Mouse (Mus musculus): ENCODE results near the gene Nrsn2.
"Not testable (repeated sequence)": the region's sequence is repeated elsewhere in the genome, so short reads cannot be mapped to it uniquely, and the experiment has no call there.

Nrsn2 gene

DNA sequence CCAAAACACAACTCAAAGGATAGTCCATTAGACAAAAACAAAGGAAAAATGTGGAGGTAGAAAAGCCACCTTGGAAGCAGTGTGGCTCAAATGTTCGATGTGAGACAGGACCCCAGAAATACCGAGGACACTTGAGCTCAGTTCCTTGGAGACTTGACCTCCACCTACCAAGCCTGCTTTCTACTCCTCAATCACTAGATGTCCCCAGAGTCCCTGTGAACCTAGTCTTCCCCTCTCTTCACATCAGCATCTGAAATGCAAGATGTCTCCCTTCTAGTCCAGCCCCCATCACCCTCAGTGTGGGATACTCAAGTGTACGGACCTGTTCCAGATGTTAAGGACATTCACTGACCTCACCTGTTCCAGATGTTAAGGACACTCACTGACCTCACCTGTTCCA is 16.3 kb upstream of the Nrsn2 start:
- peak in 1 of 2 experiments; percentile 37 for DNase-seq (ENCODE audit: low read depth in 2 of 2, low spot score in 2 of 2)

DNA sequence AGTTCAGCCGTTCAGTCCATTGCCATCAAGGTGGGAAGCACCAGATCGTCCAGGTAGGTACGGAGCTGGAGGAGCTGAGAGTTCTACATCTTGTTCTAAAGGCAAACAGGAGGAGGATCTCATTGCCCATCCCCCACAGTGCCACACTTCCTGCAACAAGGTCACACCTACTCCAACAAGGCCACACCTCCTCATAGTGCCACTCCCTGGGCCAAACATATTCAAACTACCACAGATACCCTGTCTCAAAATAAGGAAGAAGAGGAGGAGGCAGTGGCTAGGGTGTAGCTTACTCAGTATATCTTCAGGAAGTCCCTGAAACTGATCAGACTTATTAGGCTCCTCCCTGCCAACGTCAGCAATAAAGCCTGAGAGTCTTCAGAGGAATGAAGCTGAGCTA is 7.8 kb upstream of the Nrsn2 start:
- DNase-seq (ENCODE audit: low read depth in 2 of 2, low spot score in 2 of 2), result no peak

- no peak for DNase-seq (ENCODE audit: low read depth in 2 of 2, low spot score in 2 of 2)
These were observed 640 bp downstream of the Nrsn2 start for GRCm38 (mm10) chr2:152375652-152376344.

DNA sequence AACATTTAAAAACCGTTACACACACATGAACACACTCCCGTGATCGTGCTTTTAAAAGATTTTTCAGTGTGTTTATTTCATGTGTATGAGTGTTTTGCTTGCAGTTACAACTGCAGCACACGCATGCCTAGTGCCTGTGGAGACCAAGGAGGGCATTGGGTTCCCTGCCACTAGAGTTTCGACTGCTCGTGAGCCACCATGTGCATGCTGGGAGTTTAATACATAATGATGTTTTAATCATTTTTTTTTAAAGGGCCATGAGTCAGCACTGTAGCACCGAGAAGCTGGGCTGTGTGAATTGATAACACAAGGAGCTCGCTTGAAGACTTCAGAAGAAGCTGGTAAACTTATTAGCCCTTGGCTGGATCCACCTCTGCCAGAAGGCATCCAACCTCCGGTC is 2.9 kb downstream of the Nrsn2 start:
- DNase-seq (ENCODE audit: low read depth in 2 of 2, low spot score in 2 of 2), result no peak

DNA sequence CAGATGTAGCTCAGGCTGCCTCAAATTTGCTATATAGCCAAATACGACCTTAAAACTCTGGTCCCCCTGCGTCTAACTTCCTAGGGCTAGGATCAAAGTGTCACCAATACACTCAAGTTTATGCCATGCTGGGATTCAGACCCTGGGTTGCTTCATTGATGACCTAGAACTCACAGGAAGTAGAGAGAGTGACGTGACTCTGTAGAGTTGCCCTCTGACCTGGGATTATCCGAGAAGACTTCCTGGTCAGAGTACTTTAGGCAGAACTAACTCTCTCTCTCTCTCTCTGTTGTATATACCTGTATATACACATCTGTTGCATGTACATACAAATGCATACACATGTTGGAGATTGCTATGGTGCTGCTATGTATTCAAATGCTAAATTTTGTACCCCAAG is 3.8 kb downstream of the Nrsn2 start:
- DNase-seq (ENCODE audit: low read depth in 2 of 2, low spot score in 2 of 2), result no peak

DNA sequence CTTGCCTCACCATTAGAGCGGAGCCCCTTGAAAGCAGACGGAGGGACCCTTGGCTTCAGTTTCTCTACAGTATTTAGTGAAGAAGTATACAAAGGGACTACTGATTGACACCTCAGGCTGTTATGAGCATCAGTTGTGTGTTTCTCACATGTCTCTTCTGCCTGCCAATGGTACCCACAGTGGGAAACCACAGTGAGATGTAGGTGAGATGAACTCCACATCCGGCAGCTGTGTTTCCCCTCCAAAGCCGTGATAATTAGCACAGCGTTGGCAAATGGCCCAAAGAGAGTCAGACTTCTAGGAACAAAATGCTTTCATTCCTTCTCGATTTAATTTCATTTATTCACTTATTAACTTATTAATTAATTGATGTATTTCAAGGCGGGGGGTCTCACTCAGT is 4.3 kb downstream of the Nrsn2 start:
- DNase-seq (ENCODE audit: low read depth in 2 of 2, low spot score in 2 of 2), result peak in 1 of 2 experiments; percentile 49

DNA sequence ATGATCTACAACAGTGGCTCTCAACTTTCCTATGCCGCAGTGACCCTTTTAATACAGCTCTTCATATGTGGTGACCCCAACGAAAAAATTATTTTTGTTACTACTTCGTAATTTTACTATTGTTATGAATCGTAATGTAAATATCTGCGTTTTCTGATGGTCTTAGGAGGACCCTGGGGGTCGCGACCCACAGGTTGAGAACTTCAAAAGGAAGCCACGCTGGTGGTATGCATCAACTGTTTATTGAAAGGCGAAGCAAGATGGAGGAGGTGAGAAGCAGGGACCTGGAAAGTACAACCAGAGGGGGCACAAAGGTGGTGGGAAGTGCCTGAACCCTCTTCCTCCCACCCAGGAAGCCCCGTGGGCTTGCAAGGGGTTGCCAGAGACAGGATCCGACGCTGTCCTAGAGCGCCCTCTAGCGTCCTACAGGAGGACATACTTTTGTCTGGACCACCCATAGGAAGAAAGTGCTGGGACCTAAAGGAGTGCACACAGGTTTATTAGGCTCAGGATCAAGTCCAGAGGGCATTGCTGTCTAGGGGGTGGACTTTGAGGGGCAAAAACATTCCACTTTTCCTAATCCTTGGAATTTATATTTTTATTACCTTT is 7.8 kb downstream of the Nrsn2 start:
- DNase-seq (ENCODE audit: low read depth in 2 of 2, low spot score in 2 of 2), result peak; percentile 59 to 67

GRCm38 (mm10) chr2:152367917-152368316 is 8.5 kb downstream of the Nrsn2 start:
- DNase-seq (ENCODE audit: low read depth in 2 of 2, low spot score in 2 of 2), result no peak

DNA sequence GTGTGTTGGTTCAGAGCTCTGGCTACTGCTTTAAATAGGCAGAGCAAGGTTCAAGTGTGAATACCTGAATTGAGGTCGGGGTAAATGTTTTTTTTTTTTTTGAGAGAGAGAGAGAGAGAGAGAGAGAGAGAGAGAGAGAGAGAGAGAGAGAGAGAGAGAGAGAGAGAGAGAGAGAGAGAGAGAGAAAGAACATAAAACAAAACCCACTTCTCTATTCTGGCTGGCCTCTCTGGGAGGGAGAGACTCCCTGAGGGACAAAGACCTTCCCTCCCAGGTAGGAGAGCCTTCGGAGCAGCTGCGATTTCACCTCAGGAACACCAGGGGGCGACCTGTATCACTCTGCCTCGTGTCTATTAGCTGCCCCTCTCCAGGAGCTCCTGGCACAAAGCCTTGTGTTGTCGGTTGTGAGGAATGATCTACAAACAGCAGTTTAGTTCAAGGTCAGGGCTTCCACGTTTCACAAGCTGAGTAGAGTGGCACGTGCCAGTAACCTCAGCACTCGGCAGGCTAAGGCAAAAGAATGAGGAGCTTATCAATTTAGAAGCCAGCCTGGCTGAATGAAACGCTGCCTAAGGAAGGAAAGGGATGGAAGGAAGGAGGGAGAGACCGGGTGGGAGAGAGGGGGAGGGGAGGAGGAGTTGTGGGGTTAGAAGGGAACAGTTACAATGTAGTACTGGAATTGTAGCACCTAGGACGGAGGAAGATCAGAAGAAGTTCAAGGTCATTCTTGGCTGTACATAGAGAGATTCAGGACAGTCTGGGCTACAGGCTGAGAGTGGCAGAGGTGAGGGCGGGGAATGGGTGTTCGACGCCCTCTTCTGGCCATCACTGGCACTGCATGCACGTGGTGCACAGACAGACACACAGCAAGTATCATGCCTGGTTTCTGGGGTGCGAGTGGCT is 12.9 kb downstream of the Nrsn2 start:
- peak; percentile 62 to 68 for DNase-seq (ENCODE audit: low read depth in 2 of 2, low spot score in 2 of 2)

DNA sequence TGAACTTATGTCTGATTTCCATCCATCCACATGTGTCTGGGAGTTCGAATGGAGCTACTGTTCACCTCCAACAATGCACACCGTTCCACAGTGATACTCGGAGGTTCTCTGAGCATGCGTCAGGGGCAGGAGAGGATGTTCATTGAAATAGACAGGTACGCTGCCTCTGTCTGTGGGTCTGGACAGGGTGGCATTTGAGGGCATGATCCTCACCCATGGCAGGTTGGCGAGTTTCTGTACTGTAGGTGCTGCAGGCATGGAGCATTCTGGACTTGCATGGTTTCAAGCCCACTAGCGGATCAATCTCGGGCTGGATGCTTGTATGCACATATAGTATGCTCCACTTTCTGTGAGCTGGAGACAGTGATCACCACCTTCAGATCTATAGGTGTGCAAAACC is 15.2 kb downstream of the Nrsn2 start:
- DNase-seq (ENCODE audit: low read depth in 2 of 2, low spot score in 2 of 2), result no peak

DNA sequence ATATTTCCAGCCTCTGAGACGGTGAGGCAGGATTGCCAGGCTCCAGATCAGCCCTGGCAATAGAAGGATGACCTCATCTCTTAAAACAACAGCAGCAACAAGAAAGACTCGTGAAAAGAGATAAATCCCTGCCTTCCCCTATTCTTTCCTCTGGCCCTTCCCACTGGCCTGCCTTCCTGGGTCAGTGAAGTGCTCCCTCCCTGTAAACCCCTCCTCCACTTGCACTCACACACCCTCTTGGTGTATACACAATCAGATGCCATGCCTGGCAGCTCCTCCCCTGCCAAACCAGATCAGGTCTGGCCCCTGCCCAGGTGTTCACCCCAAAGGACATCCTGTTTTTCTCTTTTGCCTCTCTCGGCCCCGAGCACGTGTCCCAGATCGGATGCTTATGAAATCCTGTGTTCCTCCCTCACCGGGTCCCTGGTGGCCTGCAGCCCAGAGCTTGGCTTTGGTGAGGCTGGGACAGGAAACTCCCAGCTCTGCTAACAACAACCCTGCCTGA is 16.1 kb downstream of the Nrsn2 start:
- peak; percentile 37 to 42 for DNase-seq (ENCODE audit: low read depth in 2 of 2, low spot score in 2 of 2)

DNA sequence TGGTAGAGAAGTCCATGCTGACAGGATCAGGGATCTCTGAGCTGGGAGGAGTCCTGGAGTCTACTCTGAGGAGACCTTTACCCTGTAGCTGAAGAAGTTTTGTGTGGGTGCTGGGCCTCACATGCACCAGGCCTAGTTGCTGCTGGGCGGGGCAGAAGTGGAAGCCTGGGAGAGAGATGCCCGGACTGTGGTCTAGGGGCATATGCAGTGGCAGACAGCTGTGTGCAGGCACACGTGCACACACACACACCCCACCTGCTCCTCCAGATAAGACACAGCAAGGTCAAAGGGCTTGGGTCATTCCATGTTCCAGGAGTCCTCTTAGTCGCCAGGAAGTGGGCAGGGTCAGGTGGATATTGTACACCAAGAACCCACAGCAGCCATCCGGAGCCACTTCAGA is 16.8 kb downstream of the Nrsn2 start:
- DNase-seq (ENCODE audit: low read depth in 2 of 2, low spot score in 2 of 2), result no peak

GRCm38 (mm10) chr2:152358977-152359376 is 17.5 kb downstream of the Nrsn2 start:
- not testable (repeated sequence) for DNase-seq (ENCODE audit: low read depth in 2 of 2, low spot score in 2 of 2)

- DNase-seq (ENCODE audit: low read depth in 2 of 2, low spot score in 2 of 2), result no peak
These were observed 19.2 kb downstream of the Nrsn2 start for GRCm38 (mm10) chr2:152357254-152357653.

DNA sequence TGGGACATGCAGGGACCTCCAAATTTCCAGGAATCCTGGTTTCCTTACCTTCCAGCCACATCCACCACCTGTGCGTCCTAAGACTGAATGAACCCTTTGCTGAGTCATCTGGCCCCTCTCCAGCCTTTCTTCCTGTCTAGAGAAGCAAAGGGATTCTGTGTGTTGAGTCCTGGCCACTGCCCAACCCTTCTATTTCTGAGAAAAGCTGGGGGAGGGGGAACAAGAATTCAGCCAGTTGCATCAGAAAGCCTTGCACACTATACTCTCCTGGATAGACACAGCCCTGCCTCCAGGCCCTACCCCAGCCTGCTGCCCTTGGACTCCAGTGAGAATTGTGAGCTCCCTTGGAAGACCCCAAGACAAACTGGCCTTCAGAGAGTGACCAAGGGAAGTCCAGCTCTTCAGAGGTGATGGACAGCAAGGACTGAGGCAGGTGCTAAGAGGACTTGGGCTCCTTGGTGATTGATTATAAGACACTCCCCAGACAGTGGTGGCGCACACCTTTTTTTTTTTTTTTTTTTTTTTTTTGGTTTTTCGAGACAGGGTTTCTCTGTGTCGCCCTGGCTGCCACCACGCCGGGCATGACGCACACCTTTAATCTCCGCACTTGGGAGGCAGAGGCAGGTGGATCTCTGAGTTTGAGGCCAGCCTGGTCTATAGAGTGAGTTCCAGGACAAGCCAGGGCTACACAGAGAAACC is 26.4 kb downstream of the Nrsn2 start:
- DNase-seq (ENCODE audit: low read depth in 2 of 2, low spot score in 2 of 2), result no peak

DNA sequence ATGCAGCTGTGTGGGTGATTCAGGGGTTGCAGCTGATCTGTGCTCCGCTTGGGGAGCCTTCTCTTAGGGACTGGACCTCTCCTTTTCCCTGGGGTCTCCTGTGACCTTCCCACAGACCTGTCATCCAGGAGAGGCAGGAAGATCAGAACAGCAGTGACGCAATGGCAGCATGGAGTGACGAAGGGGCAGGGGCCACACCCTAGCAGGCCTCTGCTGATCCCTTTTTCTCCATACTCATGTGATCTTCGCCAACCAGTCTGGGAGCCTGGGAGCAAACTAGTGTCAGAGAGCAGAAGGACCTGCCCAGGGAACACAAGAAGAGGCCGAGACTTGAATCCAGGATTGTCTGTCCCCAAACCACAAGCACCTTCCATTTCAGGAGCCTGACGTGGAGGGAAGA is 27.2 kb downstream of the Nrsn2 start:
- no peak for DNase-seq (ENCODE audit: low read depth in 2 of 2, low spot score in 2 of 2)

DNA sequence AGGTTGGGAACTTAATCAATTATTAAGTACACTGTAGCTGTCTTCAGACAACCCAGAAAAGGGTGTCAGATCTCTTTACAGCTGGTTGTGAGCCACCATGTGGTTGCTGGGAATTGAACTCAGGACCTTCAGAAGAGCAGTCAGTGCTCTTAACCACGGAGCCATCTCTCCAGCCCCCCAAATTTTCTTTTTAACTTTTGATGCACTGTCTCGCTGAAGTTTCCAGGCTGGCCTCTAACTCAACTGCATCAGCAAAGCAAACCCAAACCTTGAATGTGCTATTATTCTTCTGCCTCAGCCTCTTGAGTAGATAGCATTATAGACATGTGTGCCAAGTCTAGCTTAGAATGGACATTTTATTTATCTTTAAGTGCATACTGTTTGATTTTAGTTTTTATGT is 28.7 kb downstream of the Nrsn2 start:
- no peak for DNase-seq (ENCODE audit: low read depth in 2 of 2, low spot score in 2 of 2)

DNA sequence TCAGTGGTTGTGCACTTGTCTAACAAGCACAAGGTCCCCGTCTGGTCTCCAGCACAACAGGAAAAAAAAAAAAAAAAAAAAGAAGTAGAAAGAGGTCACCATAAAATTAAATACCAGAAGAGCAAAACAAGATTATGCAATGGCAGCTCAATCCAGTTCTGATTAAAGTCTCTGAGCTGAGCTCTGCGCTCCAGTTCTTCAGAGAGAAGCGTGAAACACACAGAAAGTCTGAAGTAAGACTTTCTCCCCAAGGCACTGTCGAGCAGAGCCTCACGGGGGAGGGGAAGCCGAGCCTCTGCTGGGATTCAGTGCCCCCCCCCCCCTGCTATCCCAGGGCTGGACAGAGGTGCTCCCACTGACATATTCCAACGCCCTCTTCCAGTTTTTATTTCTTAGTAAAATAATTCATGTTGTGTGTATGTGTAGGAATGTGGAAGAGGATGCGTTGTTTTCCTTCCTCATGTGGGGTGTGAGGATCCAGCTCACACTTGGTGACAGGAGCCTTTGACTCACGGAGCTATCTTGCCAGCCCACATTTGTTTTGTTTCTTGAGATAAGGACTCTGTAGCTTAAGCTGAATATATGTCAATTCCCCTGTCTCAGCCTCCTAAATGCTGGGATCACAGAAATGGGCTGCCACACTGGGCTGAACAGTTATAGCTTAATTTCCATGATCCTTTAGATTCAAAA is 29.5 kb downstream of the Nrsn2 start:
- no peak for DNase-seq (ENCODE audit: low read depth in 2 of 2, low spot score in 2 of 2)

GRCm38 (mm10) chr2:152345393-152345792 is 31.0 kb downstream of the Nrsn2 start:
- no peak for DNase-seq (ENCODE audit: low read depth in 2 of 2, low spot score in 2 of 2)

DNA sequence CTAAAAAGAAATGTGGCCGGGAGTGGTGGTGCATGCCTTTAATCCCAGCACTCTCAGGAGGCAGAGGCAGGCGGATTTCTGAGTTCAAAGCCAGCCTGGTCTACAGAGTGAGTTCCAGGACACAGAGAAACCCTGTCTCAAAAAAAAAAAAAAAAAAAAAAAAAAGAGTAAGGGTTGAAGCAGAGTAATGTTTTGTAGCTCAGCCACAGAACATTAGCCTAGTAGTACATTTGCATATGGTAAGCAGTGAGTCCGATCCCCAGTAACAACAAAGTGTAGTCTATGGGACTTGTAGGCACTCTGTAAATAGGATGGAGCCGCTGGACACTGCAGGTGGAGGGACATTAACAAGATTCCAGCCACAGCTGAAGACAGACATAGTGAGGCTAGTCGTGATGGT is 31.5 kb downstream of the Nrsn2 start:
- DNase-seq (ENCODE audit: low read depth in 2 of 2, low spot score in 2 of 2), result no peak

DNA sequence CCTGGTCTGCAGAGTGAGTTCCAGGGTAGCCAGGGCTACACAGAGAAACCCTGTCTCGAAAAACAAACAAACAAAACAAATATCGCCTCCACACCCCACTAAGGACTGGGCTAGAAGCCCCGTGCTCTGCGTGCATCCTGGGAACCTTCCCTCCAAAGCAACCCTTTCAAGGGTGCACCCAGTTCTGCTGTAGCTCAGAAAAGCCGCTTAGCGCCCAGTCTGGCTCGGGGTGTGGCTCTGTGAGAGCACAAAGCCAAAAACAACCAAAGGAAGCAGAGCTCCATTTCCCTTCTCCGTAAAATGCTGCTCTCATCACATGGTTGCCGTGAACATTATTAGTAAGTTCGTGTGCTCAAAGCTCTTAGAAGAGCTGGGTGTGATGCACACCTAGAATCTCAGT is 32.1 kb downstream of the Nrsn2 start:
- peak; percentile 20 to 40 for DNase-seq (ENCODE audit: low read depth in 2 of 2, low spot score in 2 of 2)

All from CD8-positive naive resting alpha-beta T cell, adult 2 months (primary cell).